Comparison of ENCODE assay signal across 8 mouse cellular contexts in the genomic region with DNA sequence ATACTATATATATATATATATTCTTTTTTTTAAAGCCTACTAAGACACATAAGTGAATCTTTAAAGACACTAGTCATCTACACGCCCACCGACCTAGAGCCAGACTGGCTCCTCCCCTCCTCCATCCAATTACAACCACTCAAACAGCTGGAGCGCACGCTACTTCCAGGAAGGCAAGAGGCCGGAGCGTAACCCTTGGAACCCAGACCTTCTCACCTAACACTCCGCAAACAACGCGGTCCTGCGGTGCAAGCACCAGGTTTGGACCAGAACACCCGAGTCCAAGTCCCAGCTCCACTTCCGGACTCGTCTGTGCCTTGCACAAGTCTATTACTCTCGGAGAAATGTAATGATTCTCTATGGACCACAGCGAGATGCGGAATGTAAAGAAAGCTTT. TPM values are rescaled to one million over a fixed set of nuclear protein-coding genes. Genes with fewer than 3 reads are reported as not detected.
A peak's percentile ranks its signal among the peaks of the same experiment; 100 is the strongest.
DNase-seq lines count a peak whose midpoint lies in the region; ATAC-seq lines count a peak whose summit lies in the region.

No protein-coding gene starts in this region.

- peaks cover 6% of the 10 kb centered on the region for H3K4me1 ChIP-seq in forebrain, embryonic 11.5 days (replicated peaks; ENCODE audit: control insufficient read depth, insufficient read depth, low read length)
- peaks cover 13% of the 10 kb centered on the region for H3K4me1 ChIP-seq in hindbrain, embryonic 16.5 days (ENCODE audit: control insufficient read depth, insufficient read depth, low read depth, low read length)
- H3K4me1 ChIP-seq in liver, embryonic 11.5 days (replicated peaks; ENCODE audit: control insufficient read depth, insufficient read depth, low read length) = peaks cover 8% of the 10 kb centered on the region; the same call in 1 of the 2 replicates
- peaks cover 20% of the 10 kb centered on the region for H3K4me1 ChIP-seq in neural tube, embryonic 12.5 days

- ATAC-seq in forebrain, embryonic 11.5 days (replicated peaks; ENCODE audit: low FRiP score) = peak; percentile 18
- peak; percentile 0; the same call in 1 of the 2 replicates for ATAC-seq in hindbrain, embryonic 16.5 days
- ATAC-seq in liver, embryonic 11.5 days (replicated peaks; ENCODE audit: low FRiP score) = no peak
- ATAC-seq in neural tube, embryonic 12.5 days (ENCODE audit: low FRiP score, low read depth) = peak; percentile 7; the same call in 1 of the 2 replicates

- H3K27ac ChIP-seq in forebrain, embryonic 11.5 days (ENCODE audit: low read depth, low read length) = peak overlapping the region; percentile 63
- peak overlapping the region; percentile 89 for H3K27ac ChIP-seq in hindbrain, embryonic 16.5 days (ENCODE audit: low read depth, low read length)
- peak overlapping the region; percentile 75 for H3K27ac ChIP-seq in liver, embryonic 11.5 days (ENCODE audit: low read depth, low read length)
- H3K27ac ChIP-seq in neural tube, embryonic 12.5 days = no peak overlapping the region

- peak overlapping the region; percentile 84 for H3K4me2 ChIP-seq in forebrain, embryonic 11.5 days (ENCODE audit: low read depth, low read length, severe bottlenecking)
- H3K4me2 ChIP-seq in hindbrain, embryonic 16.5 days (ENCODE audit: low read length) = peak overlapping the region; percentile 61
- H3K4me2 ChIP-seq in liver, embryonic 11.5 days = peak overlapping the region; percentile 100
- peak overlapping the region; percentile 100 for H3K4me2 ChIP-seq in neural tube, embryonic 12.5 days (replicated peaks)

- peaks cover 6% of the 10 kb centered on the region for H3K27me3 ChIP-seq in forebrain, embryonic 11.5 days (ENCODE audit: control insufficient read depth, insufficient read depth, low read length)
- no peaks in the 10 kb centered on the region; the same call in 1 of the 2 replicates for H3K27me3 ChIP-seq in hindbrain, embryonic 16.5 days (replicated peaks; ENCODE audit: control insufficient read depth, insufficient read depth, low read length)
- H3K27me3 ChIP-seq in liver, embryonic 11.5 days (replicated peaks; ENCODE audit: control insufficient read depth, insufficient read depth, low read length) = peaks cover 2% of the 10 kb centered on the region; the same call in 1 of the 2 replicates
- H3K27me3 ChIP-seq in neural tube, embryonic 12.5 days (replicated peaks) = peaks cover 17% of the 10 kb centered on the region

- H3K9me3 ChIP-seq in forebrain, embryonic 11.5 days (ENCODE audit: control insufficient read depth, low read length) = no peaks in the 10 kb centered on the region
- H3K9me3 ChIP-seq in hindbrain, embryonic 16.5 days (ENCODE audit: control insufficient read depth, low read length) = no peaks in the 10 kb centered on the region
- H3K9me3 ChIP-seq in liver, embryonic 11.5 days (ENCODE audit: control insufficient read depth, low read length) = no peaks in the 10 kb centered on the region
- H3K9me3 ChIP-seq in neural tube, embryonic 12.5 days = no peaks in the 10 kb centered on the region

- H3K4me3 ChIP-seq in forebrain, embryonic 11.5 days (ENCODE audit: low read depth, low read length) = peak overlapping the region; percentile 67
- peak overlapping the region; percentile 95 for H3K4me3 ChIP-seq in hindbrain, embryonic 16.5 days (ENCODE audit: low read length)
- H3K4me3 ChIP-seq in liver, embryonic 11.5 days (ENCODE audit: low read depth, low read length) = peak overlapping the region; percentile 90
- peak overlapping the region; percentile 92 for H3K4me3 ChIP-seq in neural tube, embryonic 12.5 days

- peak; percentile 56 for DNase-seq in retina, embryonic 14.5 days (ENCODE audit: low spot score)
- DNase-seq in retina, postnatal 1 day = no peak
- peak; percentile 26 for DNase-seq in T-cell, adult 2 months (ENCODE audit: low spot score)
- peak; percentile 66 for DNase-seq in forebrain, embryonic 11.5 days (ENCODE audit: low spot score)
- DNase-seq in liver, embryonic 11.5 days (ENCODE audit: low spot score) = no peak
- DNase-seq in ovary, postnatal 36 days (ENCODE audit: low spot score) = no peak

- under 1% methylated on average over 16 of the region's 16 CpGs for WGBS in forebrain, embryonic 11.5 days
- WGBS in hindbrain, embryonic 16.5 days = under 1% methylated on average over 16 of the region's 16 CpGs
- WGBS in liver, embryonic 11.5 days = under 1% methylated on average over 16 of the region's 16 CpGs
- under 1% methylated on average over 16 of the region's 16 CpGs for WGBS in neural tube, embryonic 12.5 days

- H3K36me3 ChIP-seq in forebrain, embryonic 11.5 days (ENCODE audit: control insufficient read depth, insufficient read depth, low read length) = no peaks in the 10 kb centered on the region
- no peaks in the 10 kb centered on the region for H3K36me3 ChIP-seq in hindbrain, embryonic 16.5 days (ENCODE audit: control insufficient read depth, insufficient read depth, low read length)
- no peaks in the 10 kb centered on the region for H3K36me3 ChIP-seq in liver, embryonic 11.5 days (ENCODE audit: control insufficient read depth, insufficient read depth, low read length)
- no peaks in the 10 kb centered on the region for H3K36me3 ChIP-seq in neural tube, embryonic 12.5 days

- peak overlapping the region; percentile 67 for H3K9ac ChIP-seq in forebrain, embryonic 11.5 days (ENCODE audit: low read length)
- H3K9ac ChIP-seq in hindbrain, embryonic 16.5 days (ENCODE audit: low read depth, low read length) = peak overlapping the region; percentile 85
- peak overlapping the region; percentile 78 for H3K9ac ChIP-seq in liver, embryonic 11.5 days (ENCODE audit: low read depth, low read length)
- peak overlapping the region; percentile 77 for H3K9ac ChIP-seq in neural tube, embryonic 12.5 days

RNA-seq across cellular contexts. Expression of gene Mms19, which starts 0.5 kb away (rescaled TPM):
- polyA plus RNA-seq in forebrain, embryonic 11.5 days (2014; fragmentation: Nextera tagmentation; extraction: Ambion mirVana) = 38.2 and 39.9 TPM in 2 replicates
- polyA plus RNA-seq in hindbrain, embryonic 16.5 days (2015; fragmentation: Nextera tagmentation; extraction: Ambion mirVana) = 30.0 and 31.3 TPM in 2 replicates
- polyA plus RNA-seq in liver, embryonic 11.5 days (2014; fragmentation: Nextera tagmentation; extraction: Ambion mirVana) = 27.9 and 29.1 TPM in 2 replicates
- 34.7 and 38.4 TPM in 2 replicates for polyA plus RNA-seq in neural tube, embryonic 12.5 days (2016; fragmentation: Nextera tagmentation; extraction: Ambion mirVana)

RNA-seq across cellular contexts. Expression of gene Ubtd1, which starts 1.1 kb away (rescaled TPM):
- polyA plus RNA-seq in forebrain, embryonic 11.5 days (2014; fragmentation: Nextera tagmentation; extraction: Ambion mirVana) = 8.5 and 9.7 TPM in 2 replicates
- 13.4 and 15.2 TPM in 2 replicates for polyA plus RNA-seq in hindbrain, embryonic 16.5 days (2015; fragmentation: Nextera tagmentation; extraction: Ambion mirVana)
- 6.7 and 7.3 TPM in 2 replicates for polyA plus RNA-seq in liver, embryonic 11.5 days (2014; fragmentation: Nextera tagmentation; extraction: Ambion mirVana)
- 16.9 and 17.6 TPM in 2 replicates for polyA plus RNA-seq in neural tube, embryonic 12.5 days (2016; fragmentation: Nextera tagmentation; extraction: Ambion mirVana)

RNA-seq across cellular contexts. Expression of gene Zdhhc16, which starts 47.1 kb away (rescaled TPM):
- polyA plus RNA-seq in forebrain, embryonic 11.5 days (2014; fragmentation: Nextera tagmentation; extraction: Ambion mirVana) = 70.7 and 76.6 TPM in 2 replicates
- 91.3 and 91.4 TPM in 2 replicates for polyA plus RNA-seq in hindbrain, embryonic 16.5 days (2015; fragmentation: Nextera tagmentation; extraction: Ambion mirVana)
- polyA plus RNA-seq in liver, embryonic 11.5 days (2014; fragmentation: Nextera tagmentation; extraction: Ambion mirVana) = 58.9 and 63.0 TPM in 2 replicates
- 79.2 and 82.1 TPM in 2 replicates for polyA plus RNA-seq in neural tube, embryonic 12.5 days (2016; fragmentation: Nextera tagmentation; extraction: Ambion mirVana)

RNA-seq across cellular contexts. Expression of gene Exosc1, which starts 47.2 kb away (rescaled TPM):
- polyA plus RNA-seq in forebrain, embryonic 11.5 days (2014; fragmentation: Nextera tagmentation; extraction: Ambion mirVana) = 83.9 and 87.5 TPM in 2 replicates
- polyA plus RNA-seq in hindbrain, embryonic 16.5 days (2015; fragmentation: Nextera tagmentation; extraction: Ambion mirVana) = 52.4 and 55.9 TPM in 2 replicates
- polyA plus RNA-seq in liver, embryonic 11.5 days (2014; fragmentation: Nextera tagmentation; extraction: Ambion mirVana) = 101 and 109 TPM in 2 replicates
- polyA plus RNA-seq in neural tube, embryonic 12.5 days (2016; fragmentation: Nextera tagmentation; extraction: Ambion mirVana) = 67.0 and 68.3 TPM in 2 replicates

RNA-seq across cellular contexts. Expression of gene Ankrd2, which starts 55.4 kb away (rescaled TPM):
- polyA plus RNA-seq in forebrain, embryonic 11.5 days (2014; fragmentation: Nextera tagmentation; extraction: Ambion mirVana) = not detected in 2 replicates
- polyA plus RNA-seq in hindbrain, embryonic 16.5 days (2015; fragmentation: Nextera tagmentation; extraction: Ambion mirVana) = 1.1 and 1.5 TPM in 2 replicates
- polyA plus RNA-seq in liver, embryonic 11.5 days (2014; fragmentation: Nextera tagmentation; extraction: Ambion mirVana) = not detected in 2 replicates
- polyA plus RNA-seq in neural tube, embryonic 12.5 days (2016; fragmentation: Nextera tagmentation; extraction: Ambion mirVana) = 0.18 TPM in 1 of 2 replicates, not detected in the other

Comparison
In these comparisons a context has a peak if more than half of its experiments do, and no peak if none do; other contexts are left out.
1. DNase-seq: peak in retina, embryonic 14.5 days (single experiment), T-cell, adult 2 months (single experiment) and forebrain, embryonic 11.5 days (single experiment); none in retina, postnatal 1 day (single experiment), liver, embryonic 11.5 days (single experiment) and ovary, postnatal 36 days (single experiment).
2. Peak in every context shown above with its lines, with median percentiles within 50 percentile points of each other: H3K4me2 ChIP-seq, H3K4me3 ChIP-seq and H3K9ac ChIP-seq.